Mouse (Mus musculus) gastrocnemius, adult 2 months (tissue): ENCODE data around the gene Fbxw9. TPM values are rescaled to one million over a fixed set of nuclear protein-coding genes. Genes with fewer than 3 reads are reported as not detected.

Experiments
- DNase-seq: peaks from one replicate; pipeline ENCODE4 v3.0.0; 2022
- H3K27ac ChIP-seq: fragments of 200-600 bp; 2 replicates; pipeline ENCODE4 v1.8.1; 2022; ENCODE audit warnings: mild to moderate bottlenecking
- H3K4me3 ChIP-seq: fragments of 200-600 bp; 2 replicates; pipeline ENCODE4 v1.8.1; 2022; ENCODE audit warnings: mild to moderate bottlenecking, moderate library complexity
- CTCF ChIP-seq: fragments of 200-600 bp; IDR thresholded peaks from 2 replicates; pipeline ENCODE4 v1.8.1; 2022; ENCODE audit warnings: antibody characterized with exemption, mild to moderate bottlenecking, moderate library complexity
- intact Hi-C: fragments of 180-260 bp; cut with DNase I; formaldehyde crosslinking; loops from one replicate; pipeline ENCODE4 v1.15.1; 2025
- total RNA-seq, 2 experiments: library from RNA; stranded (reverse); gene quantifications; 2 replicates each; pipeline ENCODE4 v1.2.3; 2021

Gene Fbxw9
- total RNA-seq, 2 experiments from 2014 or later: 1.4 to 1.5 TPM

- peak overlapping the region; percentile 89 for H3K4me3 ChIP-seq
- peak overlapping the region; percentile 96 for H3K27ac ChIP-seq
- no peak for TF ChIP-seq CTCF
- DNase-seq: no peak
- intact Hi-C loops: loop anchor here (5.0 kb wide), 1 partner anchor 61 kb away; the partner anchor contains the start of genes Gm49661, Prdx2 and Rnaseh2a
These were observed 31.9 kb upstream of the Fbxw9 start for GRCm38 (mm10) chr8:85027922-85028321.

- intact Hi-C loops: loop anchor here (5.0 kb wide), 1 partner anchor 62 kb away; the partner anchor contains the start of genes Gm49661, Prdx2 and Rnaseh2a
- H3K4me3 ChIP-seq: peak overlapping the region; percentile 89
- TF ChIP-seq CTCF: no peak
- DNase-seq: no peak
- H3K27ac ChIP-seq: no peak overlapping the region; the same call in 1 of the 2 replicates
These were observed 30.6 kb upstream of the Fbxw9 start for GRCm38 (mm10) chr8:85029271-85029670.

GRCm38 (mm10) chr8:85032622-85033311 is 27.1 kb upstream of the Fbxw9 start:
- H3K4me3 ChIP-seq: no peak overlapping the region
- intact Hi-C loops: no loop called here
- H3K27ac ChIP-seq: peak overlapping the region; percentile 62
- no peak for TF ChIP-seq CTCF
- DNase-seq: no peak

DNA sequence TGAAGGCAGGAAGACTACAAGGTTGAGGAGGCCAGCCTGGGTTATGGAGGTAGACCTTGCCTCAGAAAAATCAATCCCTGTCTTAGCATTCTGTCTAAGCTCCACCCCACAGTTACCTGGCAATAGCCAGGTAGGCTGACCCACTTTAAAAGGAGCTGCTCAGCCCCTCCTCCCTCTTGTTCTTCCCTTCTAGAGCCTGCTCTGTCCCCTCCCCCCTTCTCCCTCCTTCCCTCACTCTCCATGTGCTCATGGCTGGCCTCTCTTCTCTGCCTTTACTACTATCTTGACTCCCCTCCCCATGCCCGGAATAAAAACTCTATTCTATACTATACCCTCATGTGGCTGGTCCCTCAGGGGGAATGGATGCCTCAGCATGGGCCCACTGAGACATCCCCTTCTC is 26.0 kb upstream of the Fbxw9 start:
- no peak for DNase-seq
- Histone ChIP-seq H3K4me3 (no peak overlapping the region), H3K27ac (no peak overlapping the region)
- intact Hi-C loops: no loop called here
- TF ChIP-seq CTCF: no peak

GRCm38 (mm10) chr8:85034764-85035163 is 25.1 kb upstream of the Fbxw9 start:
- intact Hi-C loops: no loop called here
- TF ChIP-seq CTCF: no peak
- peak; percentile 83 for DNase-seq
- peak overlapping the region; percentile 95 for H3K4me3 ChIP-seq
- H3K27ac ChIP-seq: peak overlapping the region; percentile 98

GRCm38 (mm10) chr8:85035165-85035727 is 24.6 kb upstream of the Fbxw9 start:
- H3K4me3 ChIP-seq: peak overlapping the region; percentile 95
- H3K27ac ChIP-seq: peak overlapping the region; percentile 98
- intact Hi-C loops: no loop called here
- no peak for TF ChIP-seq CTCF
- no peak for DNase-seq

- intact Hi-C loops: no loop called here
- Histone ChIP-seq H3K27ac (peak overlapping the region; percentile 98), H3K4me3 (peak overlapping the region; percentile 95)
- DNase-seq: no peak
- TF ChIP-seq CTCF: no peak
These were observed 24.0 kb upstream of the Fbxw9 start for GRCm38 (mm10) chr8:85035728-85036310.

- intact Hi-C loops: no loop called here
- H3K4me3 ChIP-seq: peak overlapping the region; percentile 95
- TF ChIP-seq CTCF: no peak
These were observed 23.5 kb upstream of the Fbxw9 start for GRCm38 (mm10) chr8:85036381-85036717.

GRCm38 (mm10) chr8:85036718-85037365 is 23.0 kb upstream of the Fbxw9 start, which contains the start of gene Tnpo2:
Tnpo2 (plus strand) TSS chr8:85036915.
- no peak for TF ChIP-seq CTCF
- peak; percentile 93 for DNase-seq
- Histone ChIP-seq H3K27ac (peak within 1 kb of the TSS; percentile 98), H3K4me3 (peak within 1 kb of the TSS; percentile 95)
- intact Hi-C loops: no loop called here

More at GRCm38 (mm10) chr8:85036381-85036717, 23.5 kb upstream of the Fbxw9 start:
- peak overlapping the region; percentile 98 for H3K27ac ChIP-seq
- no peak for DNase-seq

- peak overlapping the region; percentile 98 for H3K27ac ChIP-seq
- peak overlapping the region; percentile 95 for H3K4me3 ChIP-seq
- intact Hi-C loops: no loop called here
- peak; percentile 48 for DNase-seq
- TF ChIP-seq CTCF: no peak
These were observed 22.5 kb upstream of the Fbxw9 start for GRCm38 (mm10) chr8:85037366-85037680.

DNA sequence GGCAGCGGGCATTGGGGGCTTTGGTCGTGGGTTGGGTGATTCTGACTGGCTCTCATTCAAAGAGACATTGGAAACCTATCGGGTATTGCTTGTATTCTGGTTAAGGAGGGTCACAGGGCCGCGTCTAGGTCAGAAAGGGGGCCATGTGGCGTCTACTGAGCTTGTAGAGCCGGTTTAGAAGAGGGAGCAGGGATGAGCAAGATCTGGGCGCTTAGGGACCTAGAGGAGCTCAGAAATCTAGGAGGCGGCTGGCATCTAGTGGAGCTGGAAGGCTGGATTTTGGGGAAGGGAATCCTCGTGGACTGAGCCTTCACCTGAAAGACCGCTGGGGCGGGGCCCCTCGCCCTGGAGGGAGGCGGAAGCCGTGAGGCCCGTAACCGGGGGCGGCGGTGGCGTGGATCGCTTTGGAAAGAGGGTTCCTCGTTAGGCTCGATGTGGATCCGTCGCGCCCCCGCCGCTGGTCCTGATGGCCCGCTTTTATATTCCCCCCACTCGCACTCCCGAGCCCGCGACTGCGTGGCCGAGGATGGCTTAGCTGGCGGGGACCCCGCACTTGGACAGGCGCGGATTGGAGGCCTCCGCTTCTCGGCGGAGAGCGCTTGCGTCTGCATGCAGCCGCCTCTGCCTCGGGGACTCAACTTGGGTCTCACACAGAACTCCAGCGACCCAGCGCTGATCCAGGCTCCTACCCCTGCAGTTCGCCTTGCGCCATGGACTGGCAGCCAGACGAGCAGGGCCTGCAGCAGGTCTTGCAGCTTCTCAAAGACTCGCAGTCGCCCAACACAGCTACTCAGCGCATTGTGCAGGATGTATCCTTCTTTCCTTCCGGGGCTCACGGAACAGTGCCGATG is 21.9 kb upstream of the Fbxw9 start:
- TF ChIP-seq CTCF: no peak
- DNase-seq: peak; percentile 63
- Histone ChIP-seq H3K27ac (peak overlapping the region; percentile 98), H3K4me3 (peak overlapping the region; percentile 95)
- intact Hi-C loops: no loop called here

- TF ChIP-seq CTCF: no peak
- Histone ChIP-seq H3K4me3 (no peak overlapping the region), H3K27ac (0 out of 2 replicates have a peak overlapping the region, but pooled peaks have one; percentile 24)
- DNase-seq: no peak
- intact Hi-C loops: no loop called here
These were observed 16.2 kb upstream of the Fbxw9 start for GRCm38 (mm10) chr8:85043619-85044018.
